Mouse (Mus musculus) megakaryocyte, embryonic 14.5 days (primary cell): ENCODE data around the gene Por. TPM values are rescaled to one million over a fixed set of nuclear protein-coding genes. Genes with fewer than 3 reads are reported as not detected.

Experiments
- H3K27me3 ChIP-seq: replicated peaks from 2 replicates; pipeline ENCODE3; 2012; ENCODE audit warnings: inconsistent platforms
- H3K36me3 ChIP-seq: replicated peaks from 2 replicates; pipeline ENCODE3; 2012; ENCODE audit warnings: low read length, inconsistent platforms, mixed read lengths
- H3K4me1 ChIP-seq: 2 replicates; pipeline ENCODE4 v1.6.1; 2012; ENCODE audit warnings: inconsistent platforms
- H3K4me3 ChIP-seq: replicated peaks from 2 replicates; pipeline ENCODE3; 2012; ENCODE audit warnings: moderate library complexity, mild to moderate bottlenecking, inconsistent platforms
- H3K9me3 ChIP-seq: 2 replicates; pipeline ENCODE4 v1.6.1; 2012; ENCODE audit warnings: inconsistent platforms
- FLI1 ChIP-seq: IDR thresholded peaks from 2 replicates; pipeline ENCODE4 v1.6.1; 2012; ENCODE audit warnings: low read length, inconsistent platforms, mixed read lengths
- GATA1 ChIP-seq: IDR thresholded peaks from 3 replicates; pipeline ENCODE4 v1.6.1; 2012; ENCODE audit warnings: mixed read lengths, low read length, inconsistent platforms, borderline replicate concordance
- polyA plus RNA-seq: library from polyadenylated mRNA; stranded (reverse); fragments of >175 nt; gene quantifications from 2 replicates; pipeline ENCODE4 v1.2.3, GENCODE M21; 2012; ENCODE audit warnings: low replicate concordance; ENCODE audit not compliant: insufficient read depth

Por gene
- polyA plus RNA-seq, 1 experiment = 112 TPM

DNA sequence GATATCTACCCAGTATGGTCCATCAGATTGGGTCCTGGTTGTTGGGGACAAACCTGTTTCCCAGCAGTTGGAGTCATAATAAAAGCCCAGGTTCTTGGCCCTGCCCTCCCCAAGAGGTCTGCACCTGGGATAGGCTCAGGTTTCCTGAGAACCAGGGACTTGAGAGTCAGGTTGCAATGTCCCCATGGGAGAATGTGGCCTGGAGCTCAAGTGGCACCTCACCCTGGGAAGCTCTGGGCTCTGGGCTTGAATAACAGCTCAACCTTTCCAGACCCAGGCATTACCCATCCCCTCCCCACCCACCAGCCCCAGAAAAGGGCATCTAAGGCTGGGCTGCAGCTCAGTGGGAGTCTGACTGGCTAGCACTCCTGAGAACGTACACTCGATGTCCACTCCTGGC lies 16.6 kb upstream of the Por start:
- H3K27me3 ChIP-seq = peaks cover 49% of the 10 kb centered on the region
- H3K4me3 ChIP-seq = no peak overlapping the region
- no peaks in the 10 kb centered on the region for H3K36me3 ChIP-seq
- H3K9me3 ChIP-seq = 0 out of 2 replicates have a peak, but pooled peaks cover 3% of the 10 kb centered on the region
- H3K4me1 ChIP-seq = peaks cover 18% of the 10 kb centered on the region
- TF ChIP-seq GATA1 (no peak), FLI1 (no peak)

- H3K36me3 ChIP-seq = no peaks in the 10 kb centered on the region
- no peak overlapping the region for H3K4me3 ChIP-seq
- H3K9me3 ChIP-seq = 0 out of 2 replicates have a peak, but pooled peaks cover 3% of the 10 kb centered on the region
- peaks cover 6% of the 10 kb centered on the region; the same call in 1 of the 2 replicates for H3K4me1 ChIP-seq
- H3K27me3 ChIP-seq = peaks cover 55% of the 10 kb centered on the region
- TF ChIP-seq GATA1 = no peak
- no peak for TF ChIP-seq FLI1
Measured at GRCm38 (mm10) chr5:135656046-135656445, 13.8 kb upstream of the Por start.

DNA sequence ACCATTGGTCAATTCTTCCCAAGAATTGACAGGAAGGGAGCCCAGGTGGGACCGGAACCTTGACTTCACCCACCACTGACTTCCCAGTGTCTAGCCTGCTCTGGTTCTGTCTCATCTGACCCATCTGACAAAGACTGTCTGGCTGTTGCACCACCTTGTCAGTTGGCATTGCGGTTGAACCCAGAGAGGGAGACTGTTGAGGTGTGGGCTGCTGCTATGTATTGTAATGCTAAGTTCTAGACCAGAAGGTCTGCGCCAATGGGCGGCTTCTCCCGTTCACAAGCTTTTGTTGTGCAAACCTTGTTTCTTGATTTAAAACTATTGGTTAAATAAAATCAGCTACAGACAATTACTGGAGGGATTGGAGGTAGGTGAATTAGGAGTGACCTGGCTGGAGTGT lies 12.7 kb upstream of the Por start:
- Histone ChIP-seq H3K9me3 (0 out of 2 replicates have a peak, but pooled peaks cover 3% of the 10 kb centered on the region), H3K4me1 (peaks cover 6% of the 10 kb centered on the region; the same call in 1 of the 2 replicates), H3K27me3 (peaks cover 55% of the 10 kb centered on the region), H3K4me3 (no peak overlapping the region), H3K36me3 (no peaks in the 10 kb centered on the region)
- TF ChIP-seq GATA1 = no peak
- TF ChIP-seq FLI1 = no peak

DNA sequence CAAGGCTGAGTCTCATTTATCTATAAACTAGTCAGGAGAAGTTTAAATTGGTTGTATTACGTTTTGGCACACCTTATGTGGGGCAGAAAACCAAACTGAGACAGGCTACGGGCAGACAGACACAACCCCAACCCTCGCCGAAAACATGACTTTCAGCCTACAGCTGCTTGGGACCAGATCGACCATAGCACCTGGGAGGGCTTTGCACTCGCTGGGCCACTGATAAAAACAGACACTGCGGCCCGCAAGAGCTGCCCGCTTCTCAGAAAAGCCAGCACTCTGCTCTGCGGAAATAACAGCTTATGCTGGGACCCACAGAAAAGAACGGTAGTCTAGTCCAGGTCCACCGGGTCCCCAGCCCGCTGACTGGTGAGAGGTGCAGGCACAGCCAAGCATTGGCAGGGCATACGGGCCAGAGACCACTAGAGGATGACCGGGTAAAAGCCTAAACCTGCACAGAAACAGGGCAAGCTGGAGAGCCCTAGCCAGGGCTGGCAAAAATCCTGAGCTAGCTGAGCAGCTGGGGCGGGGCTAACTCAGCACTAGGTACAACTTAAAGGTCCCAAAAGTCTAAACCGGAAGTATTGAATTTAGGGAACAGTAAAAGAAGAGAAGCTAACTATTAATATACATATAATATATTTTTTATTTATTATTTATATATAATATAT lies 12.0 kb upstream of the Por start:
- Histone ChIP-seq H3K36me3 (no peaks in the 10 kb centered on the region), H3K9me3 (0 out of 2 replicates have a peak, but pooled peaks cover 3% of the 10 kb centered on the region), H3K27me3 (peaks cover 57% of the 10 kb centered on the region), H3K4me1 (peaks cover 6% of the 10 kb centered on the region; the same call in 1 of the 2 replicates), H3K4me3 (peak overlapping the region; percentile 56)
- no peak for TF ChIP-seq GATA1
- TF ChIP-seq FLI1 = no peak

- no peak overlapping the region for H3K4me3 ChIP-seq
- H3K9me3 ChIP-seq = 0 out of 2 replicates have a peak, but pooled peaks cover 2% of the 10 kb centered on the region
- H3K27me3 ChIP-seq = peaks cover 50% of the 10 kb centered on the region
- TF ChIP-seq GATA1 (no peak), FLI1 (no peak)
- H3K4me1 ChIP-seq = peaks cover 6% of the 10 kb centered on the region; the same call in 1 of the 2 replicates
- H3K36me3 ChIP-seq = no peaks in the 10 kb centered on the region
Measured at GRCm38 (mm10) chr5:135659956-135660355, 9.9 kb upstream of the Por start.

DNA sequence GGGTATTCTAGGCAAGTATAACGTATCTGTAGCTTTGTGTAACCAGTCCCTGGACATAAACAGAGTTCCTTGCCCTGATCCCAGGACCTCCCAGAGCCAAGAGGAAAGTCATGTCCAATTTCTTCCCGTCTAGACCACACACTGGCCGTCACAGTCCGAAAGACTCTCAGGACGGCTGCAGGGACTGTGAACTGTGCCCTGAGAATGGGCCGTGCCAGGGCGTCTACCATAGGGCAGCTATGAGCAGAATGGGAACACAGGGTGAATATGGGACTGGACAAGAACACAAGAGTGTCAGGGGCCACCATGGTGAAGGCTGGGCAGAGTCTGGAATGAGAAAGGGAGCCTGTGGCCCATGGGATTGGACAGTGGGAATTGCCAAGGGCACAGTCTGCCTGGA lies 9.3 kb upstream of the Por start:
- no peak for TF ChIP-seq FLI1
- TF ChIP-seq GATA1 = no peak
- no peaks in the 10 kb centered on the region for H3K36me3 ChIP-seq
- peaks cover 51% of the 10 kb centered on the region for H3K27me3 ChIP-seq
- H3K4me1 ChIP-seq = peaks cover 6% of the 10 kb centered on the region; the same call in 1 of the 2 replicates
- no peak overlapping the region for H3K4me3 ChIP-seq
- H3K9me3 ChIP-seq = 0 out of 2 replicates have a peak, but pooled peaks cover 3% of the 10 kb centered on the region

GRCm38 (mm10) chr5:135666890-135667289 lies 2.9 kb upstream of the Por start:
- Histone ChIP-seq H3K36me3 (no peaks in the 10 kb centered on the region), H3K9me3 (peaks cover 10% of the 10 kb centered on the region), H3K4me1 (peaks cover 12% of the 10 kb centered on the region), H3K27me3 (peaks cover 39% of the 10 kb centered on the region), H3K4me3 (no peak overlapping the region)
- TF ChIP-seq FLI1 = no peak
- TF ChIP-seq GATA1 = no peak

DNA sequence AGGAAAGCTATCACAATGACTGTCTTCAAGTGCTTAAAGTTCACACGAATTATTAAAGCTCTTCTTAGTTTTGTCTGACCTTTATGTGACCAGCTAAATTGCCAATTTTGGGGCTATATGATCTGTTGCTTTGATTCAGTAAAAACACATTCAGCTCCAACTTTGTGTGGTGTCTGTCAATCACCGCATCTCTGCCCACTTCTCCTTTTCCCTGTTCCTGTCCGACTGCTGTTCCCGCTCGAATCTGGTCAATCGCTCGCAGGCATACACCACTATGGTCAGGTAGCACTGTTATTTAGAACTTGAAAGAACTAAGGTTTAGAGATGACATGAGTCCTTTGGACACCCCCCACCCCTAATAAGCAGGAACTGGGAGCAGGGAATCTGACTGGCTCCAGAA lies 1.8 kb upstream of the Por start:
- TF ChIP-seq FLI1 (no peak), GATA1 (no peak)
- H3K9me3 ChIP-seq = peaks cover 10% of the 10 kb centered on the region
- no peaks in the 10 kb centered on the region for H3K36me3 ChIP-seq
- H3K4me3 ChIP-seq = no peak overlapping the region
- H3K27me3 ChIP-seq = peaks cover 42% of the 10 kb centered on the region
- peaks cover 16% of the 10 kb centered on the region for H3K4me1 ChIP-seq

DNA sequence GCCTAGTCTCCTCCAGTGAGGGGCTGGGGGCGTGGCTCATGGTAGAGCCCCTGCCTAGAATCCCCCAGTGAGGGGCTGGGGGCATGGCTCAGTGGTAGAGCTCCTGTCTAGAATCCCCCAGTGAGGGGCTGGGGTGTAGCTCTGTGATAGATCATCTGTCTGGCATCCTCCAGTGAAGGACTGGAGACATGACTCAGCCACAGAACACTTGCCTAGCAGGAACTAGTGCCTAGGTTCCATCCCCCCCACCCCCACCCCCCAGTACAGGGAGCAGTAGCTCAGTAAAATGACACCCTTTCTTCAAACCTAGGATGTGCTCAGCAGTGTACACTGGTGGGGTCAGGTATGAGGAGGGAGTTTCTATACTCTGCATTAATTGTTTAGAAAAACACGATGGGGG lies 1.0 kb downstream of the Por start:
- no peak for TF ChIP-seq FLI1
- TF ChIP-seq GATA1 = no peak
- no peaks in the 10 kb centered on the region for H3K36me3 ChIP-seq
- no peak overlapping the region for H3K4me3 ChIP-seq
- H3K27me3 ChIP-seq = peaks cover 58% of the 10 kb centered on the region
- peaks cover 27% of the 10 kb centered on the region for H3K4me1 ChIP-seq
- peaks cover 5% of the 10 kb centered on the region for H3K9me3 ChIP-seq

DNA sequence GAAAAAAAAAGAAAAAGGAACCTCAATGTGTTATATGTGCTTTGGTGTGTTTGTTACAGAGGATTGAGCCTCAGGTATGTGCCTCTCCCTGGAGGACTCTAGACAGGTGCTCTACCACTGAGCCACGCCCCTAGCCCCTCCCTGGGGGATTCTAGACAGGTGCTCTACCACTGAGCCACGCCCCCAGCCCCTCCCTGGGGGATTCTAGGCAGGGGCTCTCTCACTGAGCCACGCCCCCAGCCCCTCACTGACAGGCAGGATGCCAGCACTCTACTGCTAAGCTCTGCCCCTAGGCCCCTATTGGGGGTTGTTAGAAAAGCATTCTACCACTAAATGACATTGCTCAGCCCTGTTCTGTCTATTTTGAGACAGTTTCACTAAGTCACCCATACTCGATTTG lies 2.7 kb downstream of the Por start:
- Histone ChIP-seq H3K9me3 (peaks cover 5% of the 10 kb centered on the region; the same call in 1 of the 2 replicates), H3K4me1 (peaks cover 33% of the 10 kb centered on the region), H3K27me3 (peaks cover 59% of the 10 kb centered on the region), H3K4me3 (no peak overlapping the region), H3K36me3 (no peaks in the 10 kb centered on the region)
- TF ChIP-seq GATA1 (no peak), FLI1 (no peak)
